Mouse (Mus musculus) brown adipose tissue, adult 24 weeks (tissue): ENCODE data around the gene Stkld1. TPM values are rescaled to one million over a fixed set of nuclear protein-coding genes. Genes with fewer than 3 reads are reported as not detected.
"Not testable (repeated sequence)": the region's sequence is repeated elsewhere in the genome, so short reads cannot be mapped to it uniquely, and the experiment has no call there.

Source experiments
- H3K27ac ChIP-seq: fragments of 200-500 bp; replicated peaks from 2 replicates; pipeline ENCODE4 v1.5.1; 2012; ENCODE audit warnings: low read depth, mild to moderate bottlenecking, low read length
- H3K4me1 ChIP-seq: fragments of 200-500 bp; 2 replicates; pipeline ENCODE4 v1.6.1; 2012; ENCODE audit warnings: low read length, mixed read lengths; ENCODE audit not compliant: control insufficient read depth, insufficient read depth, insufficient read length
- H3K4me3 ChIP-seq: fragments of 200-500 bp; 2 replicates; pipeline ENCODE4 v1.5.1; 2012; ENCODE audit warnings: low read depth, mild to moderate bottlenecking, low read length, moderate library complexity; ENCODE audit not compliant: insufficient read depth
- polyA plus RNA-seq: library from polyadenylated mRNA; stranded (reverse); fragments of >200 nt; gene quantifications from 2 replicates; pipeline ENCODE4 v1.2.4, GENCODE M21; 2012; ENCODE audit not compliant: missing spikeins, insufficient read depth, insufficient read length

The Stkld1 gene
- polyA plus RNA-seq, result not detected in 2 replicates

DNA sequence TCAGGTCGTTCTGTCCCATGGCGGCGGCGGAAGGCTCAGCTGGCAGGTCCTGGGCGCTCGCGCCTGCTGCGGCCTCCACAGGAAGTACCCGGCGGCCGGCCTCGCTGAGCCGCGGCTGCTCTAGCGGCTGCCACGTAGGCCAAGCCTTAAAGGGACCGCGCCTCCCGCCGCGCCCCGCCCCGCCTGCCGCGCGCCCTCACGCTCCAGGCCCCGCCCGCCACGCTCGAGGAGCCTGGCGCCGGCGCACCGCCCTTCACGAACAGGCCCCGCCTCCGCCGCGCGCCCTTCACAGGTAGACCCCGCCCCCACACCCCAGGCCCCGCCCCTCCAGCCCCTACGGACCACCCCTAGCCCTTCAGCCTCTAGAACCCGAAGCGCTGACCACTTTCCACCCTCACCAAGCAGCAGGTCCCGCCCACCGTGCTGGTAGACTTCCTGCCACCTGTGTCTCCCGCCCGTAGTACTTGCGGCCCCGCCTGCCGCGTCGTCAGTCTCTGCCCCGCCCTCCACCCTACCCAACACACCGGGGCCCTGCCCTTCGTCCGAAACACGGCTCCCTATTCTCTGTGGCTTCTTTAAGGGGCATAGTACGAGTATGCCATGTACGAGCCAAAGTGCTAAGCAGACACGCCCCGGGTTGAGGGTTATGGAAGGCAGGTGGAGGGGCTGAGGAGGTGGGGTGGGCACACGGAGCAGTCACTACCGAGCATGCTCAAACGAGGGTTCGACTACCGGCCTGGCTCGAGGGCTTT lies at the start of gene Stkld1, which contains the start of gene Surf4:
Gene Stkld1, plus strand, starts transcription at position 744 of the 752 bp plus-strand sequence.
Gene Surf4, minus strand, starts transcription at position 625 of the 752 bp plus-strand sequence.
- peak within 1 kb of the TSS; percentile 99 for H3K4me3 ChIP-seq
- H3K4me1 ChIP-seq, result peaks cover 11% of the 10 kb centered on the region
- H3K27ac ChIP-seq, result peak within 1 kb of the TSS; percentile 92

DNA sequence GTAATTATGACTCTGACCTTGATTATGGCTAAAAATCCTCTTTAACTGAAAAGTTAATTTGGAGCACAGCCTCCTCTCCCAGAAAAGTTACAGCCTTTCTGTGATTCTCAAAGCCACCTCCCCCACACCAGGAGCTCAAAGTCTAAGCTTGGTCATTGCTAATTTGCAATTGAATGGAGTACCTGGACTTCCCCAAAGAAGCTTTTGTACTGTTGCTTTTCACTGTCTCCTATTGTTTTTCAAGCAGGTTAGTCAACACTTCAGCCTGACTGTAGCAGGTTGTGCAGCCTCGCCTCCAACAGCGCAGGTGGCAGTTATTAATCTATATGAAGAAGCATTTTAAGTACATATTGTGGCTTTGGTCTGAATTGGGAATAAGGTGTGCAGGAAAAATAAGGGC lies 48.3 kb upstream of the Stkld1 start:
- H3K4me3 ChIP-seq, H3K4me1 ChIP-seq, H3K27ac ChIP-seq: not testable (repeated sequence)

- not testable (repeated sequence) for H3K27ac ChIP-seq, H3K4me1 ChIP-seq, H3K4me3 ChIP-seq
These were observed 47.7 kb upstream of the Stkld1 start for GRCm38 (mm10) chr2:26886170-26886569.

DNA sequence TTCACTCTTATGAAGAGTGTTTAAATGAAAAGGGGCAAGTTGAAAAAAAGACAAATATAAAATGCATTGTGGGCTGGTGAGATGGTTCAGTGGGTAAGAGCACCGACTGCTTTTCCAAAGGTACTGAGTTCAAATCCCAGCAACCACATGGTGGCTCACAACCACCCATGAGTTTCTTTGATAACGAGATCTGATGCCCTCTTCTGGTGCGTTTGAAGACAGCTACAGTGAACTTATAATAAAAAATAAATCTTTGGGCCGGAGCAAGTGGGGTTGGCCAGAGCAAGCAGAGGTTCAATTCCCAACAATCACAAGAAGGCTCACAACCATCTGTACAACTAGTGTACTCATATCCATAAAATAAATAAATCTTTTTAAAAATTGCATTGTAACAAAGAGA lies 37.9 kb upstream of the Stkld1 start:
- no peaks in the 10 kb centered on the region for H3K4me1 ChIP-seq
- H3K4me3 ChIP-seq, result no peak overlapping the region
- H3K27ac ChIP-seq, result no peak overlapping the region

DNA sequence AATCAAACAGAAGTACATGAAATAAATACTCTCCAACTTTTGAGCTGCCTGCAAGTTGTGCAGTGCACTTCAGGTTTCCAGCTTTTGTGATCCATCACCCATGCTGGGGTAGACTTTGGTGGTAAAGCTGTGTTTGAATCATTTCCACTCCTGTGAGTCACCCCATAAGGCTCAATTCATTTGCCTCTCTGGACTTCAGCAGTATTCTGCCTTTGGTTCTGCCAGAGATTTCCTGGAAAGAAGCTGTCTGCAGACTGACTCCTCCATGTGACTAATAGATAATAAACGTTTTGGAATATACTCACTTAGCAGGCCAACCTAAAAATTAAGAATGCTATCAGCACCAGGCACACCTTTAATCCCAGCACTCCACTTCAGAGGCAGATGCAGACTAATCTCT lies 33.1 kb upstream of the Stkld1 start:
- Histone ChIP-seq H3K4me3 (no peak overlapping the region), H3K27ac (no peak overlapping the region), H3K4me1 (peaks cover 8% of the 10 kb centered on the region; the same call in 1 of the 2 replicates)

GRCm38 (mm10) chr2:26901834-26902400 lies 31.9 kb upstream of the Stkld1 start:
- H3K27ac ChIP-seq, result peak overlapping the region; percentile 83
- H3K4me3 ChIP-seq, result peak overlapping the region; percentile 94
- H3K4me1 ChIP-seq, result peaks cover 8% of the 10 kb centered on the region; the same call in 1 of the 2 replicates

DNA sequence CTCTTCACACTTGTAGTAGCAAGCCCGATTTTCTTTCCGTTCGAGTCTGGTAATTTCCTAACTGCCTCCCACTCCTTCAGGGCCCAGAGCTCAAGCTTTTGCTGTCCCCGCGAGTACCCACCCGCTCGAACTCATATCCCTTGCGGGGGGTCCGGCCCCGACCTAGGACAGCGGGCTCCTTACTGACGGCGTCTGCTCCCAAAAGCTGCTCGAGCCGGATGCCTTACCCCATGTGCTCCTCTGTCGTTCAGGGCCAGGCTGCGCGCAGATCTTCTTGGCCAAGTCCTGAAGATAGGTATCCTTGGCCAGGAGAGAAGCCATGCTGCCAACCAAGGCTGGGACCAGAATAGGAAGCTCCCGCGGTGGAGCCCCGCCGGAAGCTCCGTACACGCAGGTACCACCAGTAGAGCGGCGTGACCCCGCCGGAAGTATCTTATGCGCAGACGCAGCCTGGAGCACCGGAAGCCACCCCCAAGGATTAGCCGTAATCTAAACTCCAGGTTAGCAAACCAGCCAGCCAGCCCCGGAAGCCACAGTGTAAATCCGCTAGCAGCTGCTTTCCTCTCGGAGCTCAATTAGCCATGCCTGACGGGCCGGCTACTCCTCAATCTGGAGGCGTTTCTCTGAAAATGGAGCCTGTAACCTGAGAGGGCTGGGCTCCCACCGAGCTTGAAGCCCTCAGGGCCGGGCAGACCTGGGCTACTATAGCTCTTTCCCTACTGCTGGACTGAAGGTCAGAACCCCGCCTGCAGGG lies 31.2 kb upstream of the Stkld1 start, which contains the start of gene Surf6:
Gene Surf6, minus strand, starts transcription at position 413 of the 754 bp plus-strand sequence.
- Histone ChIP-seq H3K27ac (peak within 1 kb of the TSS; percentile 85), H3K4me3 (peak within 1 kb of the TSS; percentile 94), H3K4me1 (peaks cover 8% of the 10 kb centered on the region)

- peak overlapping the region; percentile 94 for H3K4me3 ChIP-seq
- H3K27ac ChIP-seq, result peak overlapping the region; percentile 85
- peaks cover 8% of the 10 kb centered on the region for H3K4me1 ChIP-seq
These were observed 30.5 kb upstream of the Stkld1 start for GRCm38 (mm10) chr2:26903311-26903710.

DNA sequence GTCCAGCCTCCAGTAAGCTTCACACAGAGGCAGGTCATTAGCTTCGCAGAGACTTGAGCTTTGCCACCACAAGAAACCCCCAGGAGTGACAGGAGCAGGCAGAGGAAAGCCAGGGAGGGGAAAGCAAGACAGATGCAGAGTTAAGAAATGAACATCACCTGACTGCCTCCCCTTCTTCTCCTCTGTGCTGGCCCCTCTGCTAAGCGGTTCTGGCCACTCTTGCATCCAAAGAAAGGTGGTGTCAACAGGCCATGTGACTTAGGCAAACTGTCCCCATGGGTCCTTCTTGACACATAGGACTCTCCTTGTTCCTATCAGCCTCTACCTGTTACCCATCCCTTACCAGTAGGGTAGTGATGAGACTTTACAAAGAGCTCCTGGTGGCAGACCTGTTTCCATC lies 27.9 kb upstream of the Stkld1 start:
- Histone ChIP-seq H3K4me3 (no peak overlapping the region), H3K4me1 (peaks cover 17% of the 10 kb centered on the region), H3K27ac (no peak overlapping the region)

DNA sequence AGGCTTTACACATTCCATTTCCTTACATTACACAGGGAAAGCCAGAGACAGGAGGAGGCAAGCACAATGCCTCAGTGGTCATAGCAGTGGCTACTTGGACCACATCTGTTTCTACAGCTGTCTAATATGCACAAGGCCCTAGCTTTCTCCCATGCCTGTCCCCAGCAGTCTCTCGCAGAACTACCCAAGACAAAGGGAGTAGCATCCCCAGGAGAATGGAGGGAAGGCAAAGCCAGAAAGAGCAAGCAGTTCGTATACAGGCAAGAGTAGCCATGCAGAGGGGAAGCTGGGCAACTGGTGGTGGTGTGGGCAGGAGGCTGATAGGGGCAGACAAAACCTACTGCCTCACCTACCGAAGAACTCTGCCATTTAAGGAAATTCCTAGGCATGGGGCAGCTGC lies 27.4 kb upstream of the Stkld1 start:
- H3K4me3 ChIP-seq, result no peak overlapping the region
- H3K4me1 ChIP-seq, result peaks cover 17% of the 10 kb centered on the region
- H3K27ac ChIP-seq, result no peak overlapping the region

GRCm38 (mm10) chr2:26907109-26907508 lies 26.7 kb upstream of the Stkld1 start:
- Histone ChIP-seq H3K4me1 (peaks cover 18% of the 10 kb centered on the region), H3K4me3 (no peak overlapping the region), H3K27ac (no peak overlapping the region)

DNA sequence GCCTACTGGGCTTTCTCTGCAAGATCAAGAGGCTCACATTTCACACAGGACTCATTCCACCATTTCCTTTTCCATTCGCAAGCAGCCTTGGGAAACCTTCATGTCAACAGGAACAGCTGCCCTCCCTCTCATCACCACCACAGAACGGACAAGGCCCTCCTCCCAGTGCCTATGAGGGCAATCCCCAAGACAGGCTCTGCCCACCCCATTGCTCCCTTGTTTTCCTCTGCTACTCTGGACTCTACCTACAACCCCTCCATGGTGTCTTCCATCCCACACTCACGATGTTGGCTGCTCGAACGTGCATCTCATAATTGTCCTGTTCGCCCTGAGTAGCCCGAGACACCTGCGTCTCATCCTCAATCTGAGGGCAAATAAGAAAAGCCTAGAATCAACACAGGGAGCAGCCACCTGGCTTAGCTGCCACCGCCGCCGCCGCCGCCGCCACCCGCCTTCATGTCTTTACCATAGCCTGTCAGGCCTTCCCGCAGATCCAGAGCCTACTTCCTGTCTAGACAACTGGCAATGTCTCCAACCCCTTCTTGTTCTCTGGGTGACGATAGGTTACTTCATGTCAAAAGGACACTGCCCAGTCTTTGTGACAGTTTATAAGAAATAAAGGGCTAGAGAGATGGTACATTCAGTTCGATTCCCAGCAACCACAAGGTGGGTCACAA lies 25.0 kb upstream of the Stkld1 start:
- H3K4me1 ChIP-seq, result peaks cover 16% of the 10 kb centered on the region
- no peak overlapping the region for H3K4me3 ChIP-seq
- no peak overlapping the region for H3K27ac ChIP-seq

- Histone ChIP-seq H3K4me1 (peaks cover 15% of the 10 kb centered on the region), H3K27ac (no peak overlapping the region), H3K4me3 (peak overlapping the region; percentile 86)
These were observed 24.5 kb upstream of the Stkld1 start for GRCm38 (mm10) chr2:26909387-26909784.

GRCm38 (mm10) chr2:26910124-26910993 lies 23.5 kb upstream of the Stkld1 start, which contains the start of the genes Med22 and Rpl7a:
Gene Med22 (minus strand): TSS chr2:26910677.
Gene Rpl7a (plus strand): TSS chr2:26910764.
- H3K4me1 ChIP-seq, result peaks cover 17% of the 10 kb centered on the region
- peak within 1 kb of the TSS; percentile 62 for H3K27ac ChIP-seq
- peak within 1 kb of the TSS; percentile 87 for H3K4me3 ChIP-seq
